Mouse (Mus musculus) v-Abl transformed pro-B cells (cell line): ENCODE measurements around the gene Arhgap5.
"Not testable (repeated sequence)": the region's sequence is repeated elsewhere in the genome, so short reads cannot be mapped to it uniquely, and the experiment has no call there.

Source experiments
- in situ Hi-C, 2 experiments: fragments of 400-800 bp; cut with MboI; formaldehyde crosslinking; loops; one replicate each; pipeline ENCODE4 v1.15.1; 2025; ENCODE audit not compliant: unreplicated experiment in 2 of 2

Gene Arhgap5

GRCm38 (mm10) chr12:52529740-52530139, 26.0 kb downstream of the Arhgap5 start:
- in situ Hi-C loops = no loop called here

- in situ Hi-C loops = no loop called here
Observed at GRCm38 (mm10) chr12:52541294-52541693, 37.5 kb downstream of the Arhgap5 start.

- in situ Hi-C loops = no loop called here
Observed at GRCm38 (mm10) chr12:52544532-52544931, 40.8 kb downstream of the Arhgap5 start.

GRCm38 (mm10) chr12:52552085-52552484, 48.3 kb downstream of the Arhgap5 start:
- in situ Hi-C loops = no loop called here

- in situ Hi-C loops = no loop called here
Observed at GRCm38 (mm10) chr12:52555188-52555876, 51.6 kb downstream of the Arhgap5 start.

- in situ Hi-C loops = no loop called here
Observed at GRCm38 (mm10) chr12:52565654-52566053, 61.9 kb downstream of the Arhgap5 start.

GRCm38 (mm10) chr12:52573371-52573770, 69.6 kb downstream of the Arhgap5 start:
- in situ Hi-C loops = no loop called here

- in situ Hi-C loops = not testable (repeated sequence)
Observed at GRCm38 (mm10) chr12:52586466-52586865, 82.7 kb downstream of the Arhgap5 start.

- in situ Hi-C loops = no loop called here
Observed at GRCm38 (mm10) chr12:52587473-52588010, 83.8 kb downstream of the Arhgap5 start.

GRCm38 (mm10) chr12:52595389-52596185, 91.8 kb downstream of the Arhgap5 start:
- in situ Hi-C loops = no loop called here

- in situ Hi-C loops = loop anchor here (10.0 to 25.0 kb wide), 6 partner anchors 590 to 1248 kb away; partner anchors contain the start of genes Ap4s1 (in 1 of the 2), Dtd2 (in 1 of the 2), Hectd1 (in 1 of the 2) and Strn3 (in 1 of the 2)
Observed at GRCm38 (mm10) chr12:52602471-52602870, 98.7 kb downstream of the Arhgap5 start.

GRCm38 (mm10) chr12:52602883-52603694, 99.3 kb downstream of the Arhgap5 start:
- in situ Hi-C loops = loop anchor here (10.0 to 25.0 kb wide), 6 partner anchors 591 to 1248 kb away; partner anchors contain the start of genes Ap4s1 (in 1 of the 2), Dtd2 (in 1 of the 2), Hectd1 (in 1 of the 2) and Strn3 (in 1 of the 2)

- in situ Hi-C loops = loop anchor here (10.0 to 25.0 kb wide), 6 partner anchors 591 to 1249 kb away; partner anchors contain the start of genes Ap4s1 (in 1 of the 2), Dtd2 (in 1 of the 2), Hectd1 (in 1 of the 2) and Strn3 (in 1 of the 2)
Observed at GRCm38 (mm10) chr12:52603695-52604255, 100.0 kb downstream of the Arhgap5 start.

- in situ Hi-C loops = loop anchor here (10.0 to 25.0 kb wide), 6 partner anchors 592 to 1250 kb away; partner anchors contain the start of genes Ap4s1 (in 1 of the 2), Dtd2 (in 1 of the 2), Hectd1 (in 1 of the 2) and Strn3 (in 1 of the 2)
Observed at GRCm38 (mm10) chr12:52604256-52604991, 100.7 kb downstream of the Arhgap5 start.

GRCm38 (mm10) chr12:52604992-52605652, 101.3 kb downstream of the Arhgap5 start:
- in situ Hi-C loops = loop anchor here (5.0 to 25.0 kb wide), 7 partner anchors 593 to 1250 kb away; partner anchors contain the start of genes Dtd2 (in 2 of the 2), Ap4s1 (in 1 of the 2), Hectd1 (in 1 of the 2) and Strn3 (in 1 of the 2)

GRCm38 (mm10) chr12:52607411-52607810, 103.6 kb downstream of the Arhgap5 start:
- in situ Hi-C loops = loop anchor here (5.0 to 25.0 kb wide), 7 partner anchors 595 to 1253 kb away; partner anchors contain the start of genes Dtd2 (in 2 of the 2), Ap4s1 (in 1 of the 2), Hectd1 (in 1 of the 2) and Strn3 (in 1 of the 2)

- in situ Hi-C loops = loop anchor here (25.0 kb wide), 3 partner anchors 603 to 928 kb away; partner anchors contain the start of genes Ap4s1 (in 1 of the 2), Dtd2 (in 1 of the 2), Hectd1 (in 1 of the 2) and Strn3 (in 1 of the 2)
Observed at GRCm38 (mm10) chr12:52615703-52616102, 111.9 kb downstream of the Arhgap5 start.
